In genomic region chr10:108330964-108331363, GRCm38 (mm10) we compare ENCODE assay signal across 8 mouse cellular contexts. TPM values are rescaled to one million over a fixed set of nuclear protein-coding genes. Genes with fewer than 3 reads are reported as not detected.
A peak's percentile ranks its signal among the peaks of the same experiment; 100 is the strongest.
DNase-seq lines count a peak whose midpoint lies in the region; ATAC-seq lines count a peak whose summit lies in the region.
"Had no signal": no experiment of that assay in that cellular context is flagged by ENCODE, and none has a peak within 500 bp of the region (broad histone marks: within the 10 kb centered on the region; RNA-seq: fewer than 3 reads in every experiment).

No protein-coding gene starts in this region.

- no peak for ATAC-seq in lung, embryonic 16.5 days (ENCODE audit: low read depth)
- no peak for ATAC-seq in forebrain, embryonic 14.5 days
- ATAC-seq in limb, embryonic 11.5 days (ENCODE audit: insufficient number of reproducible peaks, low FRiP score, low TSS enrichment, low read depth), result no peak
- no peak for ATAC-seq in stomach, embryonic 15.5 days (ENCODE audit: insufficient read depth, low FRiP score, low read depth)

- H3K27ac ChIP-seq in lung, embryonic 16.5 days (ENCODE audit: low read length), result no peak overlapping the region
- H3K27ac ChIP-seq in forebrain, embryonic 14.5 days (ENCODE audit: low read depth, low read length), result no peak overlapping the region
- H3K27ac ChIP-seq in limb, embryonic 11.5 days (replicated peaks; ENCODE audit: low read depth, low read length), result no peak overlapping the region
- peak overlapping the region; percentile 54; the same call in 1 of the 2 replicates for H3K27ac ChIP-seq in stomach, embryonic 15.5 days

- DNase-seq in lung, postnatal 36 days, result no peak
- no peak for DNase-seq in forebrain, embryonic 14.5 days (ENCODE audit: low spot score)
- DNase-seq in limb, embryonic 11.5 days (ENCODE audit: low spot score), result no peak
- no peak for DNase-seq in layer of hippocampus, postnatal 14 days (ENCODE audit: low spot score in 2 of 2)
- no peak for DNase-seq in right cerebral cortex, adult 18-20 months
- DNase-seq: left cerebral cortex, postnatal 4 days had no signal

- peak overlapping the region; percentile 86 for H3K4me3 ChIP-seq in lung, embryonic 16.5 days (ENCODE audit: low read length)
- H3K4me3 ChIP-seq in forebrain, embryonic 14.5 days (ENCODE audit: low read depth, low read length), result peak overlapping the region; percentile 76
- no peak overlapping the region; the same call in 1 of the 2 replicates for H3K4me3 ChIP-seq in limb, embryonic 11.5 days (ENCODE audit: low read depth, low read length)
- H3K4me3 ChIP-seq in stomach, embryonic 15.5 days (replicated peaks), result peak overlapping the region; percentile 70

- peaks cover 4% of the 10 kb centered on the region for H3K4me1 ChIP-seq in lung, embryonic 16.5 days (replicated peaks; ENCODE audit: control insufficient read depth, insufficient read depth, low read length)
- H3K4me1 ChIP-seq in forebrain, embryonic 14.5 days (ENCODE audit: control insufficient read depth, insufficient read depth, low read length), result no peaks in the 10 kb centered on the region
- H3K4me1 ChIP-seq in limb, embryonic 11.5 days (ENCODE audit: control insufficient read depth, insufficient read depth, low read length), result 0 out of 2 replicates have a peak, but pooled peaks cover 5% of the 10 kb centered on the region
- H3K4me1 ChIP-seq in stomach, embryonic 15.5 days, result 0 out of 2 replicates have a peak, but pooled peaks cover 7% of the 10 kb centered on the region

- 10% methylated on average over 10 of the region's 10 CpGs for WGBS in lung, embryonic 16.5 days
- 6% methylated on average over 10 of the region's 10 CpGs for WGBS in forebrain, embryonic 14.5 days
- WGBS in limb, embryonic 11.5 days, result 10% methylated on average over 10 of the region's 10 CpGs
- 10% methylated on average over 10 of the region's 10 CpGs for WGBS in stomach, embryonic 15.5 days

- no peaks in the 10 kb centered on the region for H3K27me3 ChIP-seq in lung, embryonic 16.5 days (ENCODE audit: control insufficient read depth, insufficient read depth, low read depth, low read length)
- H3K27me3 ChIP-seq in forebrain, embryonic 14.5 days (replicated peaks; ENCODE audit: control insufficient read depth, insufficient read depth, low read length), result peaks cover 8% of the 10 kb centered on the region
- H3K27me3 ChIP-seq in limb, embryonic 11.5 days (ENCODE audit: control insufficient read depth, insufficient read depth, low read length), result peaks cover 9% of the 10 kb centered on the region
- H3K27me3 ChIP-seq in stomach, embryonic 15.5 days (replicated peaks), result no peaks in the 10 kb centered on the region

- 0 out of 2 replicates have a peak, but pooled peaks cover 3% of the 10 kb centered on the region for H3K36me3 ChIP-seq in lung, embryonic 16.5 days (ENCODE audit: control insufficient read depth, insufficient read depth, low read length)
- H3K36me3 ChIP-seq in forebrain, embryonic 14.5 days (ENCODE audit: control insufficient read depth, insufficient read depth, low read length), result no peaks in the 10 kb centered on the region
- H3K36me3 ChIP-seq in limb, embryonic 11.5 days (ENCODE audit: control insufficient read depth, insufficient read depth, low read length), result no peaks in the 10 kb centered on the region
- no peaks in the 10 kb centered on the region for H3K36me3 ChIP-seq in stomach, embryonic 15.5 days

- H3K9me3 ChIP-seq in lung, embryonic 16.5 days (ENCODE audit: control insufficient read depth, low read length), result no peaks in the 10 kb centered on the region
- no peaks in the 10 kb centered on the region for H3K9me3 ChIP-seq in forebrain, embryonic 14.5 days (replicated peaks; ENCODE audit: control insufficient read depth, low read length)
- no peaks in the 10 kb centered on the region for H3K9me3 ChIP-seq in limb, embryonic 11.5 days (ENCODE audit: control insufficient read depth, low read length)
- no peaks in the 10 kb centered on the region for H3K9me3 ChIP-seq in stomach, embryonic 15.5 days

- H3K4me2 ChIP-seq in lung, embryonic 16.5 days (ENCODE audit: low read depth, low read length), result peak overlapping the region; percentile 56
- H3K4me2 ChIP-seq in forebrain, embryonic 14.5 days (ENCODE audit: low read length), result peak overlapping the region; percentile 95
- peak overlapping the region; percentile 96 for H3K4me2 ChIP-seq in limb, embryonic 11.5 days (ENCODE audit: low read depth, severe bottlenecking)
- peak overlapping the region; percentile 83 for H3K4me2 ChIP-seq in stomach, embryonic 15.5 days

- no peak overlapping the region for H3K9ac ChIP-seq in lung, embryonic 16.5 days (ENCODE audit: low read length)
- no peak overlapping the region for H3K9ac ChIP-seq in forebrain, embryonic 14.5 days (ENCODE audit: low read length)
- H3K9ac ChIP-seq in limb, embryonic 11.5 days (ENCODE audit: low read length), result no peak overlapping the region
- no peak overlapping the region for H3K9ac ChIP-seq in stomach, embryonic 15.5 days

RNA-seq across cellular contexts. Expression of gene Pawr, which starts 1.0 kb away (rescaled TPM):
- polyA plus RNA-seq in lung, embryonic 16.5 days (2015; fragmentation: Nextera tagmentation; extraction: Ambion mirVana), result 14.4 and 15.3 TPM in 2 replicates
- 3.8 and 4.2 TPM in 2 replicates for polyA plus RNA-seq in forebrain, embryonic 14.5 days (2014; fragmentation: Nextera tagmentation; extraction: Ambion mirVana)
- polyA plus RNA-seq in limb, embryonic 11.5 days (2014; fragmentation: Nextera tagmentation; extraction: Ambion mirVana), result 4.9 TPM in 2 replicates
- 15.0 and 15.2 TPM in 2 replicates for polyA plus RNA-seq in stomach, embryonic 15.5 days (2015; fragmentation: Nextera tagmentation; extraction: Ambion mirVana)
- total RNA-seq in layer of hippocampus, postnatal 14 days (2021), result 1 to 10 TPM; 2.4 to 3.5 TPM
